Mouse (Mus musculus): Measurements from ENCODE around the gene Zc3h12c. TPM values are rescaled to one million over a fixed set of nuclear protein-coding genes. Genes with fewer than 3 reads are reported as not detected.

Gene Zc3h12c
- total and polyA plus RNA-seq, 2 experiments from 2014 or later = 1.8 to 9.8 TPM

GRCm38 (mm10) chr9:52203189-52203588 lies 34.8 kb upstream of the Zc3h12c start:
- 40% methylated on average over 4 of the region's 4 CpGs for WGBS
- TF ChIP-seq CTCF (IDR thresholded peaks at IDR 0.05; ENCODE audit: low read depth) = no peak
- TF ChIP-seq EP300 (IDR thresholded peaks at IDR 0.05; ENCODE audit: low read depth) = no peak
- no peaks in the 10 kb centered on the region for H3K9me3 ChIP-seq (replicated peaks; ENCODE audit: control insufficient read depth, low read length)
- H3K27ac ChIP-seq (ENCODE audit: low read depth) = no peak overlapping the region
- H3K27me3 ChIP-seq (ENCODE audit: control insufficient read depth, insufficient read depth, low read length) = no peaks in the 10 kb centered on the region
- H3K4me3 ChIP-seq (ENCODE audit: low read depth, low read length) = no peak overlapping the region
- no peaks in the 10 kb centered on the region for H3K36me3 ChIP-seq (replicated peaks; ENCODE audit: control insufficient read depth, insufficient read depth, low read length)
- DNase-seq (ENCODE audit: low spot score) (no peak), ATAC-seq (ENCODE audit: insufficient read depth, low read depth) (0 out of 2 replicates have a peak, but pooled peaks have one; percentile 27)
- H3K4me1 ChIP-seq (ENCODE audit: control insufficient read depth, insufficient read depth) = no peaks in the 10 kb centered on the region
- no peak overlapping the region for H3K9ac ChIP-seq (replicated peaks; ENCODE audit: low read depth, low read length)
- no peak overlapping the region for H3K4me2 ChIP-seq (ENCODE audit: low read depth, low read length)

- DNase-seq (ENCODE audit: low spot score) = no peak
- Histone ChIP-seq H3K27me3 (ENCODE audit: control insufficient read depth, insufficient read depth, low read length) (no peaks in the 10 kb centered on the region), H3K9ac (replicated peaks; ENCODE audit: low read depth, low read length) (no peak overlapping the region), H3K4me1 (ENCODE audit: control insufficient read depth, insufficient read depth) (no peaks in the 10 kb centered on the region), H3K36me3 (replicated peaks; ENCODE audit: control insufficient read depth, insufficient read depth, low read length) (no peaks in the 10 kb centered on the region), H3K9me3 (replicated peaks; ENCODE audit: control insufficient read depth, low read length) (no peaks in the 10 kb centered on the region), H3K27ac (ENCODE audit: low read depth) (no peak overlapping the region), H3K4me2 (ENCODE audit: low read depth, low read length) (no peak overlapping the region), H3K4me3 (ENCODE audit: low read depth, low read length) (no peak overlapping the region)
- WGBS = 81% methylated on average over 4 of the region's 4 CpGs
- no peak for TF ChIP-seq EP300 (IDR thresholded peaks at IDR 0.05; ENCODE audit: low read depth)
- TF ChIP-seq CTCF (IDR thresholded peaks at IDR 0.05; ENCODE audit: low read depth) = no peak
- ATAC-seq (ENCODE audit: insufficient read depth, low read depth) = no peak
Measured at GRCm38 (mm10) chr9:52200271-52200670, 31.9 kb upstream of the Zc3h12c start.

- no peak overlapping the region for H3K9ac ChIP-seq (replicated peaks; ENCODE audit: low read depth, low read length)
- no peaks in the 10 kb centered on the region for H3K27me3 ChIP-seq (ENCODE audit: control insufficient read depth, insufficient read depth, low read length)
- TF ChIP-seq EP300 (IDR thresholded peaks at IDR 0.05; ENCODE audit: low read depth) (no peak), CTCF (IDR thresholded peaks at IDR 0.05; ENCODE audit: low read depth) (no peak)
- no peaks in the 10 kb centered on the region for H3K36me3 ChIP-seq (replicated peaks; ENCODE audit: control insufficient read depth, insufficient read depth, low read length)
- no peak overlapping the region for H3K4me2 ChIP-seq (ENCODE audit: low read depth, low read length)
- H3K9me3 ChIP-seq (replicated peaks; ENCODE audit: control insufficient read depth, low read length) = no peaks in the 10 kb centered on the region
- DNase-seq (ENCODE audit: low spot score) = no peak
- no peaks in the 10 kb centered on the region for H3K4me1 ChIP-seq (ENCODE audit: control insufficient read depth, insufficient read depth)
- H3K27ac ChIP-seq (ENCODE audit: low read depth) = no peak overlapping the region
- WGBS = 55% methylated on average over 3 of the region's 3 CpGs
- no peak for ATAC-seq (ENCODE audit: insufficient read depth, low read depth)
- H3K4me3 ChIP-seq (ENCODE audit: low read depth, low read length) = no peak overlapping the region
Measured at GRCm38 (mm10) chr9:52195853-52196252, 27.5 kb upstream of the Zc3h12c start.

DNA sequence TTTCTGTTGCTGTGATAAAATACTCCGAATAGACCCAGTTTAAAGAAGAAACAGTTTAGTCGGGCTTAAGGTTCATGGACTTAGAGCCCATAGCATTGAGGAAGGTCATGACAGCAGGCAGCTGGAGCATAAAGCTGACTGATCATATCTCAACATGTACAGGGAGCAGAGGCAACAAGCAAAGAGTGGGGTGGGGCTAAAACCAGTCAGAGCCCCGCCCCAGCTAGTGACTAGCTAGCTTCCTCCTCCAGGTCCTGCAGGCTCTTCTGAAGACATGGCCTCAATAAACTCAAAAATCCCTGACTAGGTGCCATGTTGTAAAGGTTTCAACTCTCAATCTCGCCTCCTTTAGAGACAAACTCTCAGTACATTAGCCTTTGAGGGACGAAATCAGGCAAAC lies 25.5 kb upstream of the Zc3h12c start:
- TF ChIP-seq CTCF (IDR thresholded peaks at IDR 0.05; ENCODE audit: low read depth) (no peak), EP300 (IDR thresholded peaks at IDR 0.05; ENCODE audit: low read depth) (no peak)
- H3K4me3 ChIP-seq (ENCODE audit: low read depth, low read length) = no peak overlapping the region
- H3K36me3 ChIP-seq (replicated peaks; ENCODE audit: control insufficient read depth, insufficient read depth, low read length) = no peaks in the 10 kb centered on the region
- no peak overlapping the region for H3K9ac ChIP-seq (replicated peaks; ENCODE audit: low read depth, low read length)
- no peaks in the 10 kb centered on the region for H3K27me3 ChIP-seq (ENCODE audit: control insufficient read depth, insufficient read depth, low read length)
- no peak overlapping the region for H3K4me2 ChIP-seq (ENCODE audit: low read depth, low read length)
- no peaks in the 10 kb centered on the region for H3K9me3 ChIP-seq (replicated peaks; ENCODE audit: control insufficient read depth, low read length)
- WGBS = 79% methylated on average over 5 of the region's 5 CpGs
- H3K27ac ChIP-seq (ENCODE audit: low read depth) = no peak overlapping the region
- no peak for DNase-seq (ENCODE audit: low spot score)
- H3K4me1 ChIP-seq (ENCODE audit: control insufficient read depth, insufficient read depth) = no peaks in the 10 kb centered on the region
- ATAC-seq (ENCODE audit: insufficient read depth, low read depth) = no peak

DNA sequence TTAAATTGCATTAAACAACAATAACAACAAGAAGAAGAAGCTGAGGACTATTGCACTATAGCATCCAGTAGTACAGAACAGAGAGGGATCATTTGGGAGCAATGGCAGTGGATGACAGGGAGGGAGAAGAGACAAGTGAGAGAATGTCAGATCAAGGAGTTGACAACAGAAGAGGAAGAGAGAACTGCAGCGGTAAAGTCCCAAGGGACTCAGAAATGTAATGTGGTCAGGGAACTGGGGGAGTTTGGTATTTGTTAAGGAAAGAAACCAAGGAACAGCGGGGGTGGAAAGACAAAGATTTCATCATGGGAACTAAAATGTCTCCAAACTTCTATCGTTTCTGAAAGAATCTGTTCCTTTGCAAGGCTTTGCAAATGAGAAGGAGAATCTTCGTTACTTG lies 22.5 kb upstream of the Zc3h12c start:
- ATAC-seq (ENCODE audit: insufficient read depth, low read depth) (no peak), DNase-seq (ENCODE audit: low spot score) (no peak)
- no peaks in the 10 kb centered on the region for H3K4me1 ChIP-seq (ENCODE audit: control insufficient read depth, insufficient read depth)
- WGBS = 82% methylated on average over 4 of the region's 4 CpGs
- no peak overlapping the region for H3K27ac ChIP-seq (ENCODE audit: low read depth)
- no peaks in the 10 kb centered on the region for H3K36me3 ChIP-seq (replicated peaks; ENCODE audit: control insufficient read depth, insufficient read depth, low read length)
- no peaks in the 10 kb centered on the region for H3K27me3 ChIP-seq (ENCODE audit: control insufficient read depth, insufficient read depth, low read length)
- H3K9ac ChIP-seq (replicated peaks; ENCODE audit: low read depth, low read length) = no peak overlapping the region
- no peak overlapping the region for H3K4me3 ChIP-seq (ENCODE audit: low read depth, low read length)
- H3K9me3 ChIP-seq (replicated peaks; ENCODE audit: control insufficient read depth, low read length) = no peaks in the 10 kb centered on the region
- no peak overlapping the region for H3K4me2 ChIP-seq (ENCODE audit: low read depth, low read length)
- TF ChIP-seq EP300 (IDR thresholded peaks at IDR 0.05; ENCODE audit: low read depth) = no peak
- TF ChIP-seq CTCF (IDR thresholded peaks at IDR 0.05; ENCODE audit: low read depth) = no peak

DNA sequence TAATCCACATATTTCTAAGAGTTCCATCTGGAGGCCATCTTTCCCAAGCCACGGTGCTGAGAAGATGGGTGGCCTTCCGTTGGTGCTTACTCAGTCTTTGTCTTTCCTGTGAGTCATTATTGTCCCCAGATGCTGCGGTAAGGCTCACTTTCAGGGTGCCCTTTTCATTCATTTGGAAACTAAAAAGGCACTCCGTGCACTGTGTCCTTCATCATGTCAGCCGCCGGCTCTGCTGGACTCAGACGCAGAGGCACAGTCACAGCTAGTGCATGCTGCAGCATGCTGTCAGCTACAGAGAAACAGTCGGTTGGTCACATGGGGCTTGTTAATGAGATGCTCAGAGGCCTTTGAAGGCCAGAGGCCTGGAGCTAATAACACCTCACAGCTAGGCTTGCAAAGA lies 19.7 kb upstream of the Zc3h12c start:
- no peak overlapping the region for H3K4me2 ChIP-seq (ENCODE audit: low read depth, low read length)
- H3K27ac ChIP-seq (ENCODE audit: low read depth) = no peak overlapping the region
- H3K9ac ChIP-seq (replicated peaks; ENCODE audit: low read depth, low read length) = no peak overlapping the region
- TF ChIP-seq CTCF (IDR thresholded peaks at IDR 0.05; ENCODE audit: low read depth) (no peak), EP300 (IDR thresholded peaks at IDR 0.05; ENCODE audit: low read depth) (no peak)
- 36% methylated on average over 8 of the region's 8 CpGs for WGBS
- H3K27me3 ChIP-seq (ENCODE audit: control insufficient read depth, insufficient read depth, low read length) = no peaks in the 10 kb centered on the region
- no peak for ATAC-seq (ENCODE audit: insufficient read depth, low read depth)
- H3K9me3 ChIP-seq (replicated peaks; ENCODE audit: control insufficient read depth, low read length) = no peaks in the 10 kb centered on the region
- DNase-seq (ENCODE audit: low spot score) = no peak
- no peak overlapping the region for H3K4me3 ChIP-seq (ENCODE audit: low read depth, low read length)
- no peaks in the 10 kb centered on the region for H3K36me3 ChIP-seq (replicated peaks; ENCODE audit: control insufficient read depth, insufficient read depth, low read length)
- no peaks in the 10 kb centered on the region for H3K4me1 ChIP-seq (ENCODE audit: control insufficient read depth, insufficient read depth)
